Mouse (Mus musculus): Measurements from ENCODE around the gene Wnt16.

GRCm38 (mm10) chr6:22269840-22270521 is 18.0 kb upstream of the Wnt16 start:
- no peak for TF ChIP-seq POLR2A (IDR thresholded peaks at IDR 0.05; ENCODE audit: insufficient read depth, low read length)
- TF ChIP-seq CTCF (IDR thresholded peaks at IDR 0.05; ENCODE audit: low read depth, low read length), result no peak
